In the genomic region with DNA sequence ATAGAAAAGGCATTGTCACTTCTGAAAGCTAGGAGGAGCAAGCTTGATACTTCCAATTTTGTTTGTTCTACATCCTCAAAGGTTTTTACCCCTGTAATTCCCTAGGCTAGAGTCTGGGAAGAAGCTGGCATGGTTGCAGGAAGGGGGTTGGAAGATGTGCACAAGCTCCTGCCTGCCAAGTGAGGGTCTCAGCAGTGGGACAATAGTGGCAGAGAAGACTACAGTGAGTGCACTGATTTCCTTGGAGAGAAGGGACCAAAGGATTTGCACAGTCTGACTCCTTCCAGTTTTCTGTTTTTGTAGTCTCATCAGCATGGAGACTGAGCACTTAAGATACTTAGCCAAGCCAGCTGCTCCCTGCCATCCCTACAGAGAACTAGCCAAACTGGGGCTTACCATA, we compare ENCODE assay signal across 18 mouse cellular contexts.
"Had no signal": no experiment of that assay in that cellular context is flagged by ENCODE, and none has a peak within 500 bp of the region (broad histone marks: within the 10 kb centered on the region; RNA-seq: fewer than 3 reads in every experiment).

No protein-coding gene starts in this region.

- H3K9me3 ChIP-seq: kidney, embryonic 15.5 days; limb, embryonic 12.5 days; limb, embryonic 15.5 days; midbrain, embryonic 13.5 days; stomach, embryonic 15.5 days had no signal

- H3K36me3 ChIP-seq: kidney, embryonic 15.5 days; limb, embryonic 12.5 days; limb, embryonic 15.5 days; midbrain, embryonic 13.5 days; stomach, embryonic 15.5 days had no signal

- H3K4me3 ChIP-seq: kidney, embryonic 15.5 days; limb, embryonic 12.5 days; limb, embryonic 15.5 days; midbrain, embryonic 13.5 days; stomach, embryonic 15.5 days had no signal

- H3K27ac ChIP-seq: kidney, embryonic 15.5 days; limb, embryonic 12.5 days; limb, embryonic 15.5 days; liver, embryonic 14.5 days; macrophage; midbrain, embryonic 13.5 days; stomach, embryonic 15.5 days had no signal

- H3K27me3 ChIP-seq: kidney, embryonic 15.5 days; limb, embryonic 12.5 days; limb, embryonic 15.5 days; midbrain, embryonic 13.5 days; stomach, embryonic 15.5 days had no signal

- H3K9ac ChIP-seq: kidney, embryonic 15.5 days; limb, embryonic 12.5 days; limb, embryonic 15.5 days; liver, embryonic 14.5 days; liver, postnatal 0 days; lung, embryonic 14.5 days; midbrain, embryonic 13.5 days; stomach, embryonic 15.5 days had no signal

- H3K4me2 ChIP-seq: kidney, embryonic 15.5 days; limb, embryonic 12.5 days; limb, embryonic 15.5 days; liver, embryonic 11.5 days; lung, embryonic 14.5 days; midbrain, embryonic 13.5 days; stomach, embryonic 15.5 days had no signal

- DNase-seq: kidney, adult 8-10 months; kidney, postnatal 10 days; kidney, postnatal 36 days; liver, postnatal 0 days; lung, embryonic 14.5 days; right cerebral cortex, postnatal 14 days; spleen, adult 18-20 months; thymus, postnatal 25 days had no signal

- H3K4me1 ChIP-seq: kidney, embryonic 15.5 days; limb, embryonic 12.5 days; limb, embryonic 15.5 days; midbrain, embryonic 13.5 days; stomach, embryonic 15.5 days had no signal

- ATAC-seq: liver, postnatal 0 days; lung, postnatal 0 days; midbrain, embryonic 13.5 days; midbrain, embryonic 16.5 days had no signal
